Mouse (Mus musculus) erythroid progenitor cell, adult 5-6 weeks (primary cell): Measurements from ENCODE around the gene Gm20388. TPM values are rescaled to one million over a fixed set of nuclear protein-coding genes. Genes with fewer than 3 reads are reported as not detected.

Experiments used
- ATAC-seq: replicated peaks from 2 replicates; pipeline ENCODE4 v1.8.0; 2016; ENCODE audit warnings: moderate number of reproducible peaks, mild to moderate bottlenecking, moderate TSS enrichment, inconsistent platforms; ENCODE audit not compliant: poor library complexity, low FRiP score, severe bottlenecking
- total RNA-seq, 2 experiments: library from RNA; stranded (forward) in 1 of 2; stranded (reverse) in 1 of 2; fragments of 150-400 nt in 1 of 2; fragments of 186-747, 209-891 nt in 1 of 2; gene quantifications; 2 replicates each; pipeline versions ENCODE4 v1.2.3 to v1.2.4; 2015 to 2017; ENCODE audit warnings: low replicate concordance in 2 of 2

Gm20388 gene
- total RNA-seq, 2 experiments from 2014 or later, result 4.2 TPM; not detected in 1

- ATAC-seq, result no peak
Measured at GRCm38 (mm10) chr8:120735770-120736481, 825.3 kb downstream of the Gm20388 start, which contains the start of gene Irf8. Gene Irf8, plus strand, starts transcription at chr8:120736358.

GRCm38 (mm10) chr8:120736486-120736885 lies 825.8 kb downstream of the Gm20388 start:
- no peak for ATAC-seq

GRCm38 (mm10) chr8:120737166-120737565 lies 826.5 kb downstream of the Gm20388 start:
- ATAC-seq, result no peak

GRCm38 (mm10) chr8:120738771-120739170 lies 828.1 kb downstream of the Gm20388 start:
- no peak for ATAC-seq

- ATAC-seq, result no peak
Measured at GRCm38 (mm10) chr8:120739526-120739925, 828.9 kb downstream of the Gm20388 start.

- no peak for ATAC-seq
Measured at GRCm38 (mm10) chr8:120740579-120740978, 829.9 kb downstream of the Gm20388 start.

- no peak for ATAC-seq
Measured at GRCm38 (mm10) chr8:120741001-120741400, 830.4 kb downstream of the Gm20388 start.

GRCm38 (mm10) chr8:120741815-120742530 lies 831.3 kb downstream of the Gm20388 start:
- ATAC-seq, result no peak; the same call in 1 of the 2 replicates

GRCm38 (mm10) chr8:120743149-120743897 lies 832.7 kb downstream of the Gm20388 start:
- no peak for ATAC-seq

GRCm38 (mm10) chr8:120743898-120744290 lies 833.3 kb downstream of the Gm20388 start:
- ATAC-seq, result no peak

GRCm38 (mm10) chr8:120744448-120744847 lies 833.8 kb downstream of the Gm20388 start:
- ATAC-seq, result no peak

- ATAC-seq, result no peak
Measured at GRCm38 (mm10) chr8:120745226-120745625, 834.6 kb downstream of the Gm20388 start.

- no peak for ATAC-seq
Measured at GRCm38 (mm10) chr8:120746007-120746701, 835.5 kb downstream of the Gm20388 start.

- no peak for ATAC-seq
Measured at GRCm38 (mm10) chr8:120747286-120747685, 836.6 kb downstream of the Gm20388 start.

- no peak for ATAC-seq
Measured at GRCm38 (mm10) chr8:120750616-120751015, 840.0 kb downstream of the Gm20388 start.

- no peak for ATAC-seq
Measured at GRCm38 (mm10) chr8:120751226-120752081, 840.8 kb downstream of the Gm20388 start.

GRCm38 (mm10) chr8:120752082-120752452 lies 841.4 kb downstream of the Gm20388 start:
- no peak for ATAC-seq

GRCm38 (mm10) chr8:120753476-120753875 lies 842.8 kb downstream of the Gm20388 start:
- ATAC-seq, result no peak
